Mouse (Mus musculus): ENCODE measurements around the gene Cox7a2.

The Cox7a2 gene

DNA sequence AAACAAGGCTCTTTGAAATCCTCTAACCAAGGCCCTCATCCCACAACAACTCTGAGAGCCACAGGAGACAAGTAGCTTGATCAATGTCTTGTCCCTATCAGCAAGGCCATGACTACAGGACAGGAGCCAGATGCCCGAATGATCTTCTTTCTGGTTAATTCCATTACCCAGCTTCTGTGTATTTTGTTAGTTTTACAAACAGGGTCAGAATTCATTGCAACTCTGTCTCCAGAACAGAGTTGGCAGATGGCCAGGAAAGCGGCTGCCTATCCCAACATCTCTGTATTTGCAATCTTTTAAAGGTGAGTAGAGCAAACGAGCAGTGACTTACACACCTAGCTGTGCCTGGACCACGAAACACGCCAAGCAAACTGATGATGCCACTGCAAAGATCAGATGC lies 29.4 kb downstream of the Cox7a2 start:
- no peak for DNase-seq (ENCODE audit: low spot score)

DNA sequence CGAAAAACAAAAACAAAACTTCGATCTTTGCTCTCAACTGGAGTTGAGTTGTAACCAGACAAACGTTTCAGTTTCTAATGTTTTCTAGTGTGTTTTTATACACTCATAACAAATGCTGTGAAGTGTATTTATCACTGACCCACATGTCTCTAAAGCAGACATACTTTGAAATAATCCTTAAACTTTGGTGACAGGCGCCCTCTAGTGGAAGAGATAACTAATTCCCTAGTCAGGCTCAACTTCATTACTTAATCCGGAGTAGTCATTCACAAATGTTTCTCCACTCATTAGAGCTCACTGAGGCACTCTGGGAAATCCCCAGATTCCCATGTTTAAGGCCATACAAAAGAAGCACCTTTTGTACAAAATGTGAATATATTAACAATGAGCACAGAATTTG lies 36.6 kb downstream of the Cox7a2 start:
- no peak for DNase-seq (ENCODE audit: low spot score)

DNA sequence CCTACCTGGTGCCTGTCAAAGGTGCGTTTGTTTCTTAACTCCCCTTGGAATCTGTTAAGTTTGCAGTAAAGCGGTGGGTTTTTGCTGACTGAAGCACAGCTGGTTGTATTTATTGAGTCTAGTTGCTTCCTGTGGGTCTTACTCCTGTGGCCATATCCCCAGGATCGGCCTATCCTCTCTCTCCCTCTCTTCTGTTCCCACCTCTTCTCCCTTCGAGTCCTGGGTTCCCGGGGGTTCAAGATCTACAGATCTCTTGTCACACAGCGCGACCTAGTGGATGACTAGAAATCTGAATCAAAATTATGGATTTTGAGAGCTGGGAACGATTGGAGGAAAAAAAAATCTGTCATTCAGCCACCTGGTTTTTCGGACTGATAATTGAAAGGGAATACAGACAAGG lies 38.6 kb downstream of the Cox7a2 start:
- no peak for DNase-seq (ENCODE audit: low spot score)

DNA sequence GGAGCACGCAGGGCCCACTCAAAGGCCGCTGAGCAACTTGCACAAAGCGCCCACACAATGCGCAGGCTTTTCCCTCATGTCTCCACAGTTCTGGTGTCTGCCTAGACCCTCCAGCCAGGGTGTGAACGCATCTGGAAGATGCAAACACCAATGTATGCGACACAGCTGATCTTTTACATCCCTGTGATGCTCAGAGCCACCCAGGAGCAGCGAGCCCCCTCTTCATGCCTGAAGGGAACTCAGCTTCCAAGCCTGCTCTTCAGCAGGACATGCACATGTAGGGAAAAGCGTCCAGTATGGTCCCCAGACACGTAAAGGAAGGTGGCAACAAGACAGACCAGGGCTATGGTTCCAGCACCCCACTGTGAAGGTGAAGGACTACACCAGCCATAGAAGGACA lies 39.5 kb downstream of the Cox7a2 start:
- DNase-seq (ENCODE audit: low spot score) = no peak

DNA sequence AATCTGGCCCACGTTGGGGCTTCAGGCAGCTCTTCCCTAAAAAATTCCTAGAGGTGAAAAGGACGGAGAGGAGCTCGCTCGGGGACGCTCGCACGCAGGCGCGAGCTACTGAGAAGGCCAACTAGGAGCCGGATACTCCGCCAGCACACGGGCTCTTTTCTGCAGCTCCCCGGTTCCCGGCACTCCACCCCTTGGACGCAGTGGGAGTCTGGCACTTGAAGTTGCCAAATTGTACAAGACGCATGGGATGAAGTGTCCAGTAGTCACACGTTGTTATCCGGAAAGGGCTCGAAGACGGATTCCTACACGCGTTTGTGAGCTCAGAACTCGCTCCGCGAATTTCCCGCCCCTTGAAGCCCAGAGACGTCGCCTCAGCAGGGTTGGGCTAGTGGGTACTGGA lies 40.2 kb downstream of the Cox7a2 start:
- DNase-seq (ENCODE audit: low spot score) = no peak

DNA sequence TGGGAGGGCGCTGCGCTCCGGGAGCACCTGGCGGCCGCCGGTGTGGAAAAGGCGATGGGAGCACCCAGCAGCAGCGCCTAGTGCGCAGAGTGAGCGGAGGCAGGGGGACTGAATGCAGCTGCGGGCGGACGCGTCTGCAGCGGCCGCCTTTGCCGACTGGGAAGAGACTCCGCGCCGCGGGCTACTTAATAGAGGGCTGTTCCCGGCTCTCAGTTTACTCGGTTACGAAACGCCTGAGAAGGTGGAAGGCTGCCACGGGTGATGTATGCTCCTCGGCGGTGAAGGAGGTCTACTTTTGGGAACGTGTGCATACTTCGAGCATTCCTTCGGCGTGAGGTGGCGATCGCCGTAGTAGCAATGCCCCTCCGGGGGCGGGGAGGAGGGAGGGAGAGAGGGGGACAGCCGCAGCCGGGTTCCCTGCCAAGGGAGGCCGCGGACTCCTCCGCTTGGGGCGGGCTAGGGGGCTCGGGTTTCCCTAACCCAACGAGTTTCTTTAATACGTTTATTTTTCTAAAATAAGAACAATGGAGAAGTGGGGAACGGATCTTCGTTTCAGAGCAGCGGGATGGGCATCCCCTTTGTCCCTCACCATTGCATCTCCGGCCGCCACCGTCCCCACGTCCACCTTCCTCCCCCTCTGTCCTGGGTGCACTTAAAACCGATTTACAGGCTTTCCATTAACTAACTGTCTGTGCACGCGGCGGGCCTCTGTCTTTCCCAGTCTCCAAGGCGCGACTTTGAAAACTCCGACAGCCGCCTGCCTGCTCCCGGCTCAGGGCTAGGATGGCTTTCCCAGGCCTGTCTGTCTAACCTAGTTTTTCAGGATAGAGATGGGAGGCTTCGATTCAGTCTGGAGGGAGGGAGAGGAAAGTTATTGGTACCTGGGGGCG lies 41.0 kb downstream of the Cox7a2 start, which contains the start of gene Col12a1:
Col12a1 (minus strand) TSS at position 351 of the 890 bp plus-strand sequence.
- DNase-seq (ENCODE audit: low spot score) = no peak

DNA sequence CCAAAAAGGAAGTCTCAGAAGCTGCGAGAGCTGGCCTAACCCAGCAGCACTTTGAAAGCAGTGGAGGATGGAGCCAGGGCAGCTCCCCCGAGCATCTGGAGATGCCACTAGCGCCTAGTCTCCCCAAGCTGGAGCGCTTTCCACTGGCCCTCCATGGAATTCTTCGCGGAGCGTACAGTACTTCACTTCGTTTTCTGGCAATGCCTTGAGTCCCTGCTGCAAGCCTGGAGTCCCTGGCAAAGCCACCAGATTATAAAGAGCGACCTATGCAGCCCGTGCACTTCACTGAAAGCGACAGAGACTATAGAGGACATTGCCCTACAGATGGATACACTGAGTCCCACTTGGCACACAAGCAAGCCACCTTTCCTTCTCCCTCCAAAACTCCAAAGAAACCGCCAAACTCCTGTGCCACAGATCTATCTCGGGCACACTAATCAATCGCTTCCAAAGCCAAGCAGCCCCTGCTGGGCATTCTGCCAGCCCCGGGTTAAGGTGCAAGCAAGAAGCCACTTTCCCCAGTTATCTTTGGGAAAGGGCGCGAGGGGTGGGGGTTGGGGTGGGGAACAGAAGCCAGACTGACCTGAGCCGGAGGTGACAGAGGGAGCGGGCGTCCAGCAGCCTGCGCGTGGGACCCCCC lies 41.7 kb downstream of the Cox7a2 start:
- no peak for DNase-seq (ENCODE audit: low spot score)

GRCm38 (mm10) chr9:79716909-79717835 lies 42.5 kb downstream of the Cox7a2 start:
- DNase-seq (ENCODE audit: low spot score) = peak; percentile 51

DNA sequence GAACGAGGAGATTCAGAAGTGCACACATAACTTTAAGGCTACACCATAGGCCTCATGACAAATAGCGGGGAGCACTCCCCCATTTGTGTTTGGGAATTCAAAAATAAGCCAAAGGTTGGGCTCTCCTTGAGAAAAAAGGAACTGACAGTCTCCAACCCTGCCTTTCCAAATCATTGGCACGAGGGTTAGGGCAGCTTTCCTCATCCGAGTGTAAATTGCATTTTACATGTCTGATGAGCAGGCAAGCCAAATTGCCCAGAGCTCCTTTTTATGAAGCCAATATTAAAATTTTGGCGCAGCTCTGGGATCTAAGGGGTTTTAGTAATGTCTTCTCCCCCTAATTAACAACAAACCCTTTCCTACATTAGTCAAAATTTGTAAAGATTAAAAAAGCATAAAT lies 43.2 kb downstream of the Cox7a2 start:
- DNase-seq (ENCODE audit: low spot score) = no peak

DNA sequence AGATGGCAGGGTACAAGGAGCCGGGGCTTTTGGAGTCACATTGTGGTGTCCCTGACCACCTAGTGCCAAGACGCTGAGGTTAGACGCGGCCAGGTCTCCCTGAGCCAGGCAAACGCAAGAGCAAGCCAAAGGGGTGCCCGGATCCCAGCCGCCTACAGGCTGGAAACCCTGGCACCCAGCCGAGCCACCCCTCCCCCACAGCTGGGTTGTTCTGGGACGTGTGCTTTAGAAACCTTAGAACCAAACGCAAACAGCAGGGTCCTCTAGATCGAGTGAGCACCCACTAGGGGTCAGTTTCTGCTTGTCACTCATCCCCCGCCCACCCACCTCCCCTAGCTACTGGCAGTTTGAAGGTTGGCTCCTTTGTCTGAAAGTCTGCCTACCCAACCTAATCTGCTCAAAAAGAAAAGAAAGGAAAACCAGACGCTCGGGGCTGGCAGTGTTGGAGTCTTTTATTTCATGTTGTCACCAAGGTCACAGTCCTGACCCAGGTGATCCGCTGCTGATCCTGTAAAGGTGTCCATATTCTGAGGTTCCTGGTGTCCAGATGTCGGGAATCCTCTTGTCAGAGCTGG lies 45.1 kb downstream of the Cox7a2 start:
- no peak for DNase-seq (ENCODE audit: low spot score)

Data from left cerebral cortex, adult 11 months (tissue).